Mouse (Mus musculus): Measurements from ENCODE around the gene Elk3. TPM values are rescaled to one million over a fixed set of nuclear protein-coding genes. Genes with fewer than 3 reads are reported as not detected.

Gene Elk3
- total RNA-seq, 2 experiments from 2014 or later, result 13.5 to 16.6 TPM

GRCm38 (mm10) chr10:93242208-93242607 is 68.7 kb downstream of the Elk3 start:
- no peak for DNase-seq

GRCm38 (mm10) chr10:93239201-93239806 is 71.6 kb downstream of the Elk3 start:
- DNase-seq, result no peak

GRCm38 (mm10) chr10:93234692-93235091 is 76.2 kb downstream of the Elk3 start:
- no peak for DNase-seq

DNA sequence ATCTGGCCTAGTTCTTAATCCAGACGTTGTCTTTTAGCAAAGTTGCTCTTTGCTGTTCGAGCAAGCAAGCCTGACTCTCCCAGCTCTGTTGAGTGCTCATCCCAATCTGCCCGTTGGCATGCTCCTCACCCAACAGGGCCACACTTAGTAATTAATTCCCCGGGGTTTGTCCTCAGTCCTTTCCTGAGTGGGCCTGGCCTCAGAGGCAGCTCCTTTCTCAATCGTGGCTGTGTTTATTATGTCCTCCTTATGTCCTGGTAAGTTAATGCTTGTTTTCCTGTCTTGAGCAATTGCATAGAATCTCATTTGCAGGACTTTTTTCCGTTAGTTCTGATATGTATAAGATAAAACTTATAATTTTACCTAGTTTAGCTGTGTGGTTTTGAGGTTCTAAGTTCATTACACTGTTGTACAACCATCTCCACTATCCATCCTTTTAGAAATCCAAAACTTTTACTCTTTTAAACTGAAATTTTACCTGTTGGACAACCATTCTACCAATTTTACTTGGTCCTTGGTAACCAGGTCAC is 77.2 kb downstream of the Elk3 start:
- DNase-seq, result no peak

- DNase-seq, result no peak
Measured at GRCm38 (mm10) chr10:93231893-93232292, 79.0 kb downstream of the Elk3 start.

GRCm38 (mm10) chr10:93231490-93231889 is 79.4 kb downstream of the Elk3 start:
- no peak for DNase-seq

GRCm38 (mm10) chr10:93228401-93229007 is 82.4 kb downstream of the Elk3 start:
- no peak for DNase-seq

- DNase-seq, result no peak
Measured at GRCm38 (mm10) chr10:93227921-93228320, 83.0 kb downstream of the Elk3 start.

- DNase-seq, result no peak
Measured at GRCm38 (mm10) chr10:93225751-93226150, 85.2 kb downstream of the Elk3 start.

DNA sequence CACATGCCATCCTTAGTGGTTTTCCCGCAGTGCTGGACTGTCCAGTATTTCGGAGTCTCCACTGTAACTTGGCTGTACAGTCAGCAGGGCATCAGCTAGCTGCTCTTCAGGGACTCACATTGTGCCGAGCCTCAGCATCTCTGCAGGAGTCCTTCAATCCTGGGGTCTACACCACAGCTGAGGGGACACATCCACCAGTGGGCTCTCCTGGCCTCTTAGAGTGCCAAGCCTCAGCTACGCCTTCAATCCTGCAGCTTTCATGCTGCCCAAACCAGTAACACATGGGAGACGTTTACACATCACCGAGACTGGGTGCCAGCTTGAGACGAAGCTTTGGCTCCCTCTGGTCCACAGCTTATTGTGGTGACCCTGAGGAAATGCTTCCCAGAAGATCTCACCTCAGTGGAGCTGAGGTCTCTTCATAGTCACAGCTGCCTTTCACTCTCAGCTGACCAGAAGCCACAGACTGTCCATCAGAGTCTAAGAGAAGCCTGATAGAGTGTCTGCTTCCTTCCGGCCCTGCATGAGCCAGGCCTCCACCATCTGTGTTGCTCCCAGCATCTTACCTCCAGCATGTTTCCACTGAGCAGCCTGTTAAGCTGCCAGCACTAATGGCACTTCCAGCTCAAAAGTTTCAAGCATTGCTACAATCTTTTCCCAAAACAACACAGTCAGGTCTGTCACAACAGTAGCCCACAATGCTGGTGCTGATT is 95.7 kb downstream of the Elk3 start:
- DNase-seq, result no peak

- no peak for DNase-seq
Measured at GRCm38 (mm10) chr10:93214251-93214650, 96.7 kb downstream of the Elk3 start.

DNA sequence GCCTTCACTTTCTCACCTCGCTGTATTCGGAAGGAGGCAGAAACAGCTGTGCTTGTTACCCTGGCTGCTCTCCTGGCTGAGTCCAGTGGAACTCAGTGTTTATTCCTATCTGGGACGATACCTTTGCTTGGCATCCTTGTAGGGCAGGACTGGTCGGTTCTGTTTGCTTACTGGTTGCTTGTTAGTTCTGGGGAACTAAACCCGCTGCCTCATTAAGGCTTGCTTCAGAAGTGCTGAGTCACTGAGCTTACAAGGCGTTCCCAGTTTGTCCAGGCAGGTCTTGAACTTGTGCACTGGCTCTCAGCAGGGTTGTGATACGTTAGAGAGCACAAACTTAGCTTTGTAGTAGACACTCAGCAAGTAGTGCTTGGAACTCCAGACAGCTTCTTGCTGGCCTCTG is 97.6 kb downstream of the Elk3 start:
- no peak for DNase-seq

- no peak for DNase-seq
Measured at GRCm38 (mm10) chr10:93212699-93213098, 98.2 kb downstream of the Elk3 start.

GRCm38 (mm10) chr10:93207176-93207575 is 103.8 kb downstream of the Elk3 start:
- no peak for DNase-seq

DNA sequence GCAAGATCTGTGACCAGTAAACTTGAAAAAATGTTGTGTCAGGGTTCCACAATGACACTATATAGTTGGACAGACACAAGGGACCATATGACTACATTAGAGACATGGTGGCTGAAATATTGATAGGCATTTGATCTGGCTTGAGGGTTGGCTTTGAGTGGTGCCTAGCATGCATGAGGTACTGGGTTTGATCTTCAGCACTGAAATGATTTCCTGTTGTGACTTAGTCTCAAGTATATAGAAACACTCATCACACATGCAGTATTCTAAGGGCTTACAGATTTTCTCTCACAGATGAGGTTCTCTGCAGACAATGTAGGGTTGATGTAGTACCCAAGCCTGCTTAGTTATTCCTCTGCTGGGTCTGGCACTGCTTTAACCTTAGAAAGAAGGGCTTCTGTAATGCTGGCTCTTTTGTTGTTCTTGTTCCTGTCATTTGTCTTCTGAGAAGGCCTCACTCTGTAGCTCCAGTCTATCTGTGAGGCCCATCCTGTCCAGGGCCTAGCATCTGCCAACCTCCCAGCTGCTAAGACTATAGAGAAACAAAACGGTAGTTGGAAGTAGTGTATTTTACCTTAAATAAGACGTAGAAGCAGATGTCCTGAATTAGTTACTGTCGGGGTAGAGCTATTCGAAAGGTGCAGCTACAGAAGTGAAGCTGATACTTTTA is 105.5 kb downstream of the Elk3 start:
- no peak for DNase-seq

- no peak for DNase-seq
Measured at GRCm38 (mm10) chr10:93201846-93202458, 109.0 kb downstream of the Elk3 start.

DNA sequence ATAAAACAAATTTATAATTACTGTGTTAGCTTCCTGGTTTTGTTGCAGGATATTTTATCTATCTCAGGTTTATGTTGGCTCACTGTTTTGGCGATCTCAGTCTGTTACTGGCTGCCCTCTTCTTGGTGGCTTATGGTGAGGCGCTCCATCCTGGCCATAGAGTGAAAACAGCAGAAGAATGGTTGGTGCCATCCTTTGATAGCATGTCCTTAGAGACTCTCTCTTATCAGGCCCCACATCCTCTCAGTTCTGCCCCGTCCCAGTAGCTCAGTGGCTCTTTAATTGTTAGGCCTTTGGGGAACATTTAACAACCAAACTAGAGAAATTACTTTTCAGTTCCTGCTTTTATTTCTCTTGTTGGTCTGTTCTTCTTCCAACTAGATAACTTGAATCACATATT is 112.0 kb downstream of the Elk3 start:
- DNase-seq, result no peak

Other genes starting within 250 kb of the Elk3 start
- under 1 TPM; 0.79 to 0.88 TPM for gene Cfap54, start 229.5 kb downstream of the Elk3 start, total RNA-seq (2021)
- 1 to 10 TPM; 5.9 to 6.3 TPM for gene Cdk17, start 150.3 kb downstream of the Elk3 start, total RNA-seq (2021)
- 10 to 100 TPM; 18.3 to 26.9 TPM for gene Lta4h, start 142.3 kb upstream of the Elk3 start, total RNA-seq (2021)
- under 1 TPM; 0.21 to 0.33 TPM for gene Hal, start 177.6 kb upstream of the Elk3 start, total RNA-seq (2021)
- gene Amdhd1, start 228.9 kb upstream of the Elk3 start, total RNA-seq (2021), result not detected
- gene Ccdc38, start 229.5 kb upstream of the Elk3 start, total RNA-seq (2021), result not detected